Mouse (Mus musculus): ENCODE measurements around the gene Myof.

GRCm38 (mm10) chr19:38029292-38029691 lies 14.1 kb downstream of the Myof start:
- TF ChIP-seq CTCF (IDR thresholded peaks at IDR 0.05; ENCODE audit: borderline replicate concordance, control insufficient read depth, extremely low read depth, insufficient read depth, low read length, poor library complexity) (no peak), POLR2A (IDR thresholded peaks at IDR 0.05; ENCODE audit: control insufficient read depth, extremely low read depth, insufficient read depth, low read length, poor library complexity) (no peak)
